Mouse (Mus musculus) gastrocnemius, postnatal 25 days (tissue): ENCODE results near the gene Ptma. TPM values are rescaled to one million over a fixed set of nuclear protein-coding genes. Genes with fewer than 3 reads are reported as not detected.
"Not testable (repeated sequence)": the region's sequence is repeated elsewhere in the genome, so short reads cannot be mapped to it uniquely, and the experiment has no call there.

Experiments used
- DNase-seq: peaks from one replicate; pipeline ENCODE4 v3.0.0; 2022
- total RNA-seq, 2 experiments: library from RNA; stranded (reverse); gene quantifications; 1 replicate in 1 of 2; 2 replicates in 1 of 2; pipeline ENCODE4 v1.2.3; 2021

The Ptma gene
- total RNA-seq, 2 experiments from 2014 or later, result 100 to 129 TPM

GRCm38 (mm10) chr1:86496340-86496739, 30.2 kb upstream of the Ptma start:
- DNase-seq, result no peak

- no peak for DNase-seq
Observed at GRCm38 (mm10) chr1:86497361-86497760, 29.2 kb upstream of the Ptma start.

GRCm38 (mm10) chr1:86497986-86498385, 28.5 kb upstream of the Ptma start:
- DNase-seq, result no peak

GRCm38 (mm10) chr1:86498611-86499010, 27.9 kb upstream of the Ptma start:
- DNase-seq, result peak; percentile 64

- DNase-seq, result peak; percentile 68
Observed at GRCm38 (mm10) chr1:86499903-86500302, 26.6 kb upstream of the Ptma start.

GRCm38 (mm10) chr1:86500681-86501080, 25.8 kb upstream of the Ptma start:
- no peak for DNase-seq

- no peak for DNase-seq
Observed at GRCm38 (mm10) chr1:86501114-86501532, 25.4 kb upstream of the Ptma start.

- peak; percentile 84 for DNase-seq
Observed at GRCm38 (mm10) chr1:86501559-86501958, 25.0 kb upstream of the Ptma start.

GRCm38 (mm10) chr1:86502221-86503048, 24.1 kb upstream of the Ptma start:
- no peak for DNase-seq

GRCm38 (mm10) chr1:86503165-86503747, 23.3 kb upstream of the Ptma start:
- no peak for DNase-seq

GRCm38 (mm10) chr1:86503906-86504696, 22.4 kb upstream of the Ptma start:
- DNase-seq, result peak; percentile 97

- DNase-seq, result no peak
Observed at GRCm38 (mm10) chr1:86504697-86505421, 21.7 kb upstream of the Ptma start.

- DNase-seq, result peak; percentile 44
Observed at GRCm38 (mm10) chr1:86505461-86505860, 21.1 kb upstream of the Ptma start.

- no peak for DNase-seq
Observed at GRCm38 (mm10) chr1:86506420-86506819, 20.1 kb upstream of the Ptma start.

GRCm38 (mm10) chr1:86507866-86508265, 18.7 kb upstream of the Ptma start:
- no peak for DNase-seq

- DNase-seq, result peak; percentile 83
Observed at GRCm38 (mm10) chr1:86509410-86509809, 17.1 kb upstream of the Ptma start.

- DNase-seq, result no peak
Observed at GRCm38 (mm10) chr1:86510266-86510665, 16.3 kb upstream of the Ptma start.

- no peak for DNase-seq
Observed at GRCm38 (mm10) chr1:86510676-86511441, 15.7 kb upstream of the Ptma start.

- DNase-seq, result no peak
Observed at GRCm38 (mm10) chr1:86512154-86512720, 14.3 kb upstream of the Ptma start.

- not testable (repeated sequence) for DNase-seq
Observed at GRCm38 (mm10) chr1:86513031-86513430, 13.5 kb upstream of the Ptma start.
